In the genomic region with DNA sequence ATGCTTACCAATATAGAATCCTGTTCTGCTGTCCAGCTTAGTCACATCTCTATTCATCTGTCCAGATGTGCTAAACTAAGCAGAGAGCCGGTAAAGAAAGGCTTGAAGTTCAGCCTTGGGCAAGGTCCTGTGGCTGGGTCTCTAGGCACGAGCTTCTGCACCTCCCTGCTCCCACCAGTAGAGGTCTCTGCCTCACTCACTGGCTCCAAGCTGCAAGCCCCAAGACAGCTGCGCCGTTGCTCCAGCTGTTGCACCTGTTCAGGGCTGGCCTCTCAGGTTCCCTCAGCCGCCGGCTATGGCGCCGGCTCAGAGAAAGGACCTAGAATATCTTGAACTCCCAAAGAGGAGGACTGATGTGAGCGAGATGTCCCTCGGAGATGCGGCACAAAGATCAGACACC, we compare ENCODE assay signal across 8 mouse cellular contexts. TPM values are rescaled to one million over a fixed set of nuclear protein-coding genes. Genes with fewer than 3 reads are reported as not detected.
DNase-seq lines count a peak whose midpoint lies in the region; ATAC-seq and TF ChIP-seq lines count a peak whose summit lies in the region.

No protein-coding gene starts in this region.

- H3K27ac ChIP-seq in cortical plate, adult 2 months (ENCODE audit: insufficient read depth, low read length): no peak overlapping the region
- no peak overlapping the region for H3K27ac ChIP-seq in liver, embryonic 14.5 days

- H3K36me3 ChIP-seq in liver, embryonic 14.5 days (replicated peaks; ENCODE audit: control insufficient read depth, insufficient read depth, low read depth): no peaks in the 10 kb centered on the region

- WGBS in liver, embryonic 14.5 days (ENCODE audit: insufficient replicate concordance): 9% methylated on average over 11 of the region's 11 CpGs

- no peak for TF ChIP-seq POLR2A in cortical plate, adult 2 months (IDR thresholded peaks at IDR 0.05; ENCODE audit: extremely low read depth, insufficient read depth, low read length)

- no peak for ATAC-seq in liver, embryonic 14.5 days (ENCODE audit: insufficient read depth)

- TF ChIP-seq CTCF in cortical plate, adult 2 months (IDR thresholded peaks at IDR 0.05; ENCODE audit: extremely low read depth, insufficient read depth, low read length): peak; percentile 79
- TF ChIP-seq CTCF in liver, embryonic 14.5 days (IDR thresholded peaks at IDR 0.05; ENCODE audit: low read depth): peak; percentile 86

- no peak overlapping the region for H3K9ac ChIP-seq in liver, embryonic 14.5 days (replicated peaks)

- H3K9me3 ChIP-seq in liver, embryonic 14.5 days (ENCODE audit: control insufficient read depth, low read length): no peaks in the 10 kb centered on the region

- no peak overlapping the region for H3K4me2 ChIP-seq in liver, embryonic 14.5 days (ENCODE audit: low read depth)

- TF ChIP-seq EP300 in liver, embryonic 14.5 days (IDR thresholded peaks at IDR 0.05; ENCODE audit: low read depth): no peak

- H3K4me1 ChIP-seq in cortical plate, adult 2 months (ENCODE audit: control insufficient read depth, insufficient read depth, low read length): no peaks in the 10 kb centered on the region
- H3K4me1 ChIP-seq in liver, embryonic 14.5 days (replicated peaks; ENCODE audit: control insufficient read depth in 2 of 2, insufficient read depth in 2 of 2, low read length in 1 of 2): no peaks in the 10 kb centered on the region; a peak in 1 of 4 replicates

- DNase-seq in 416B (ENCODE audit: low read depth) (peak; percentile 71), R1 (ENCODE audit: low read depth, low spot score) (peak; percentile 81)
- DNase-seq in heart, adult 8-10 months (ENCODE audit: low spot score): peak; percentile 49
- DNase-seq in kidney, postnatal 25 days: peak; percentile 81 to 86
- peak; percentile 22 to 31 (median 24) for DNase-seq in liver, embryonic 14.5 days (ENCODE audit: low read depth in 3 of 3, low spot score in 3 of 3)
- peak; percentile 40 for DNase-seq in ovary, postnatal 14 days (ENCODE audit: low spot score)
- DNase-seq in thymus, postnatal 10 days (ENCODE audit: low spot score in 2 of 2): peak; percentile 71 to 80

- H3K4me3 ChIP-seq in cortical plate, adult 2 months (ENCODE audit: insufficient read depth, low read length): no peak overlapping the region
- H3K4me3 ChIP-seq in liver, embryonic 14.5 days (ENCODE audit: insufficient read depth in 1 of 2, low read depth in 2 of 2, low read length in 2 of 2): no peak overlapping the region

- H3K27me3 ChIP-seq in liver, embryonic 14.5 days (ENCODE audit: control insufficient read depth, insufficient read depth, low read length): peaks cover 39% of the 10 kb centered on the region

RNA-seq across cellular contexts. Expression of a gene that starts 3.7 kb away (rescaled TPM):
- polyA plus RNA-seq in cortical plate, adult 2 months (2012; rRNA removed): 0.61 and 0.68 TPM in 2 replicates
- total RNA-seq in heart, adult 8-10 months (2022): not detected
- polyA plus RNA-seq in liver, embryonic 14.5 days (2012; rRNA removed): 0.02 TPM in 2 replicates
- not detected in 2 replicates for polyA plus RNA-seq in liver, embryonic 14.5 days (2014; fragmentation: Nextera tagmentation; extraction: Ambion mirVana)

RNA-seq across cellular contexts. Expression of a gene that starts 29.4 kb away (rescaled TPM):
- 23.7 TPM in 2 replicates for polyA plus RNA-seq in cortical plate, adult 2 months (2012; rRNA removed)
- total RNA-seq in heart, adult 8-10 months (2022): 10 to 100 TPM in 1 of 4 experiments, 1 to 10 TPM in 3; 8.1 to 10.5 (median 9.4) TPM
- polyA plus RNA-seq in liver, embryonic 14.5 days (2012; rRNA removed): 1.5 and 2.2 TPM in 2 replicates
- 1.5 and 1.6 TPM in 2 replicates for polyA plus RNA-seq in liver, embryonic 14.5 days (2014; fragmentation: Nextera tagmentation; extraction: Ambion mirVana)

Comparison
In these comparisons a context has a peak if more than half of its experiments do, and no peak if none do; other contexts are left out.
1. DNase-seq: peak in every context shown above with its lines; median percentile 84 in kidney, postnatal 25 days; 81 in R1; 76 in thymus, postnatal 10 days; 71 in 416B; 49 in heart, adult 8-10 months; 40 in ovary, postnatal 14 days; 24 in liver, embryonic 14.5 days.